Mouse (Mus musculus) intestine, postnatal 0 days (tissue): ENCODE results near the gene Myh1. TPM values are rescaled to one million over a fixed set of nuclear protein-coding genes. Genes with fewer than 3 reads are reported as not detected.

Experiments
- ATAC-seq: fragments of 200-750 bp; cut with Nextera tagmentation; 2 replicates; pipeline ENCODE4 v1.8.0; 2017; ENCODE audit warnings: mild to moderate bottlenecking, moderate TSS enrichment, moderate library complexity
- H3K27ac ChIP-seq: fragments of 300-500 bp; sonication (generic); 2 replicates; pipeline ENCODE4 v1.5.1; 2014; ENCODE audit warnings: mild to moderate bottlenecking, low read depth, low read length, moderate library complexity
- H3K27me3 ChIP-seq: fragments of 300-500 bp; sonication (generic); replicated peaks from 2 replicates; pipeline ENCODE4 v1.6.1; 2014; ENCODE audit warnings: low read length, mixed read lengths; ENCODE audit not compliant: control insufficient read depth, insufficient read depth
- H3K36me3 ChIP-seq: fragments of 300-500 bp; sonication (generic); 2 replicates; pipeline ENCODE4 v1.6.1; 2014; ENCODE audit warnings: mild to moderate bottlenecking, moderate library complexity; ENCODE audit not compliant: control insufficient read depth, insufficient read depth
- H3K4me1 ChIP-seq: fragments of 300-500 bp; sonication (generic); replicated peaks from 2 replicates; pipeline ENCODE4 v1.6.1; 2014; ENCODE audit warnings: antibody characterized with exemption, low read length, mixed read lengths; ENCODE audit not compliant: control insufficient read depth, insufficient read depth
- H3K4me2 ChIP-seq: fragments of 300-500 bp; sonication (generic); replicated peaks from 2 replicates; pipeline ENCODE4 v1.6.1; 2014; ENCODE audit warnings: low read depth, mild to moderate bottlenecking, moderate library complexity
- H3K4me3 ChIP-seq: fragments of 300-500 bp; sonication (generic); 2 replicates; pipeline ENCODE4 v1.5.1; 2014; ENCODE audit warnings: low read depth, low read length
- H3K9ac ChIP-seq: fragments of 300-500 bp; sonication (generic); 2 replicates; pipeline ENCODE4 v1.6.1; 2014; ENCODE audit warnings: mild to moderate bottlenecking, low read depth, low read length
- H3K9me3 ChIP-seq: fragments of 300-500 bp; sonication (generic); 2 replicates; pipeline ENCODE4 v1.6.1; 2016; ENCODE audit warnings: mixed run types; ENCODE audit not compliant: control insufficient read depth
- CTCF ChIP-seq: sonication (generic); IDR thresholded peaks from 2 replicates; pipeline ENCODE4 v1.5.1; 2016; ENCODE audit warnings: low read depth, mild to moderate bottlenecking, control low read depth, antibody characterized with exemption, moderate library complexity
- WGBS: fragments of 180-500 bp; shearing (Covaris S2); extraction: QIAGEN DNeasy Blood & Tissue Kit; methylation state at CpG from one replicate; pipeline ENCODE4 v1.1.7; 2014; 5-methylcytosine and 5-hydroxymethylcytosine counted together
- polyA plus RNA-seq: library from polyadenylated mRNA; unstranded; fragments of >200 nt; fragmentation: Nextera tagmentation; extraction: Ambion mirVana; gene quantifications from 2 replicates; pipeline ENCODE4 v1.2.1, GENCODE M21; 2015

Gene Myh1
- polyA plus RNA-seq, 1 experiment from 2014 or later, result 0.03 TPM

DNA sequence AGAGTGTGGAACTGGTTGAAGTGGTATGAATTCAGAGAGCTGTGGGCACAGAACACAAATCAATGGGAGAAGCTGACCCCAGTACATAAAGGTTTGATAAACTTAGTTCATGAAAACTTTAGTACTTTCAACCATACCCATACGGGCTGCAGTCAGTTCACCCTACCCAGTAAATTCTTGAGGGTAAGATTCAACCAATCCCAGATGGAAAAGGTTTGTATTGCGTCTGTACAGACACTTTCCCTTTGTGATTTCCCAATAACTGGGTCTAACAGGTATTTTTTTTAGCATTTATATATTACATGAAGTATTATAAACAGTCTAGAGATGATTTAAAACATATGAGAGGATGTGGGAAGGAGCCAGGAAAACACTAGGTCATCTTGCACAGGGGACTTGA, 44.2 kb upstream of the Myh1 start:
- WGBS, result 83% methylated on average over 2 of the region's 2 CpGs
- ATAC-seq, result no peak
- no peaks in the 10 kb centered on the region for H3K9me3 ChIP-seq
- TF ChIP-seq CTCF, result no peak
- no peaks in the 10 kb centered on the region for H3K4me1 ChIP-seq
- no peak overlapping the region for H3K4me2 ChIP-seq
- no peaks in the 10 kb centered on the region for H3K36me3 ChIP-seq
- H3K27me3 ChIP-seq, result no peaks in the 10 kb centered on the region
- H3K4me3 ChIP-seq, result no peak overlapping the region
- no peak overlapping the region for H3K27ac ChIP-seq
- no peak overlapping the region for H3K9ac ChIP-seq

DNA sequence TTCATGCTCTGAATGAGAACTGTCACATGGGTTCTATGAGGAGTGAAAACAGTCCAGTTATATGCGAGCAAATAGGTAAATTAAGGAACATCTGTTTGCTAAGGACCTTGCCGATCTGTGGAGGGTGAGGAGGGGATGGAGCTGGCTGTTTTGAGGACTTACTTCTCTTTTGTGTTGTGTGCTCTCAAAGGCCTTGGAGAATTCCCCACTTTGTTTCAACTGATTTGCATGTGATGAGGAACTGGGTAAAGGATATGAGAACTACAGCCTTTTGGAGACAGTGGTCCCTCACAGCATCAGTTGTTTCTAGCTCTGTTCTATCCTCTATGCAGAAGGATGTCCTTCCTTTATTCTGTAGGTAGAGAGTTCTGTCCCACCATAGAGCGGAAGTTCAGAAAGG, 39.7 kb upstream of the Myh1 start:
- WGBS, result 91% methylated on average over 3 of the region's 3 CpGs

DNA sequence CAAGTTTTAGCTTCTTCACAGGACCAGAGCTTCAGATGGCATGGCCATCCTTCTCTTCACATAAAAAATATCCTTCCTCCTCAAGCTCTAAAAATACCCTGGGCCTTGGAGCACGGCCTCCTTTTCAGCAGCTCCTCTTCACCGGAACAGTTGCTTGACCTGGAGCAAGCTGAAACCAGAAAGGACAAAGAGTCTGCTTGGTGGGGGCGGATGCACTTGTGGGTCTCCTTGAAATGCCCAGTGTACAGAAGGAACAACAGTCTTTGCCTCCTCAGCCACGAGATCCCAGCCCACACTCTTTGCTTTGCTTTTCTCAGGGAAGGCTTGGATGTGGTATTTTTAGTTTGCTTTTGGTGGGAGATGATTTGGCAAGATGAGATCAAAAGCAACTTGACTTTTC, 36.2 kb upstream of the Myh1 start:
- H3K9me3 ChIP-seq, result no peaks in the 10 kb centered on the region
- no peak for ATAC-seq
- no peak for TF ChIP-seq CTCF
- no peak overlapping the region for H3K27ac ChIP-seq
- 76% methylated on average over 4 of the region's 4 CpGs for WGBS
- H3K4me1 ChIP-seq, result no peaks in the 10 kb centered on the region
- no peaks in the 10 kb centered on the region for H3K27me3 ChIP-seq
- H3K9ac ChIP-seq, result no peak overlapping the region
- H3K4me3 ChIP-seq, result no peak overlapping the region
- no peak overlapping the region for H3K4me2 ChIP-seq
- no peaks in the 10 kb centered on the region for H3K36me3 ChIP-seq

More for the DNA sequence above, 39.7 kb upstream of the Myh1 start:
- no peaks in the 10 kb centered on the region for H3K9me3 ChIP-seq
- no peak overlapping the region for H3K4me3 ChIP-seq
- no peaks in the 10 kb centered on the region for H3K27me3 ChIP-seq
- no peak overlapping the region for H3K9ac ChIP-seq
- ATAC-seq, result no peak
- no peaks in the 10 kb centered on the region for H3K36me3 ChIP-seq
- no peaks in the 10 kb centered on the region for H3K4me1 ChIP-seq
- H3K27ac ChIP-seq, result no peak overlapping the region
- H3K4me2 ChIP-seq, result no peak overlapping the region
- TF ChIP-seq CTCF, result no peak

DNA sequence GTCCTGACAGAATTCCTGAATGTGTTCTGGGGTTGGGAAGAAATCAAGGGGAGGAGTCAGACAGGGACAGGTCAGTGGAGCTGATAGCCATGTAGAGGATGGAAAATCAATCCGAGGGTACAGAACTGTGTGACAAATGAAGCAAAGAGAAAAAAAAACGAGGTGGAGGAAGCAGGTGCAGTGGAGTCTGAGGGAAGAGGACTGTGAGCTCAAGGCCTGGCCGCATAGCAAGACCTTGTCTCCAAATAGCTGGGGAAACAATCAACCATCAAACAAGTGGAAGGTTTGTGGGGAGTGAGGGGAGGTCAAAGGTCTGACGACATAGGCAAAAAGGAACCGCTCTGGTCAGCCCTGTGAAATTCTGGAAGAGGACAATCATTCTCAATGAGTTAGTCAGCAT, 35.0 kb upstream of the Myh1 start:
- ATAC-seq, result no peak
- Histone ChIP-seq H3K36me3 (no peaks in the 10 kb centered on the region), H3K4me2 (no peak overlapping the region), H3K4me3 (no peak overlapping the region), H3K27me3 (no peaks in the 10 kb centered on the region), H3K4me1 (no peaks in the 10 kb centered on the region), H3K27ac (no peak overlapping the region), H3K9me3 (no peaks in the 10 kb centered on the region), H3K9ac (no peak overlapping the region)
- WGBS, result 54% methylated on average over 5 of the region's 5 CpGs
- TF ChIP-seq CTCF, result no peak

DNA sequence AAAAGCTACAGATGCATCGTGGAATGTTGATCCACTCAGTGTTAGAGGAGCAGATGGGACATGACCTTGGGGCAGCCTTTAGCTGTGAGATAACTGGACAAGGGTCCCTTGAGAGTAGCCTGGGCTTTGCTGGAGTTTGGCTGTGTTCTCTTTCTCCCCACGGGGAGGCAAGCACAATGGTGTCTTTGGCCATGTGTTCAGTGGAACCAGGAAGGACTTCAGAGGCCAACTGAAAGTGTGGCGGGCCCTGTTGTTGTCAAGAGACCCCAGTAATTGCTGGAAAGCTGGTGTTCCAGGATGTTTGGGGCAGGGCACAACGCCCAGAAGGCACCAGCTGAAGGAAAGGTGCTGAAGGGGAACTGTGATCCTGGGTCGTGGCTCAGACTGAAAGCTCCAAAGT, 30.6 kb upstream of the Myh1 start:
- Histone ChIP-seq H3K4me3 (no peak overlapping the region), H3K9ac (no peak overlapping the region), H3K36me3 (no peaks in the 10 kb centered on the region), H3K4me2 (no peak overlapping the region), H3K27me3 (no peaks in the 10 kb centered on the region), H3K27ac (no peak overlapping the region), H3K9me3 (no peaks in the 10 kb centered on the region), H3K4me1 (no peaks in the 10 kb centered on the region)
- TF ChIP-seq CTCF, result no peak
- no peak for ATAC-seq
- 58% methylated on average over 5 of the region's 5 CpGs for WGBS

DNA sequence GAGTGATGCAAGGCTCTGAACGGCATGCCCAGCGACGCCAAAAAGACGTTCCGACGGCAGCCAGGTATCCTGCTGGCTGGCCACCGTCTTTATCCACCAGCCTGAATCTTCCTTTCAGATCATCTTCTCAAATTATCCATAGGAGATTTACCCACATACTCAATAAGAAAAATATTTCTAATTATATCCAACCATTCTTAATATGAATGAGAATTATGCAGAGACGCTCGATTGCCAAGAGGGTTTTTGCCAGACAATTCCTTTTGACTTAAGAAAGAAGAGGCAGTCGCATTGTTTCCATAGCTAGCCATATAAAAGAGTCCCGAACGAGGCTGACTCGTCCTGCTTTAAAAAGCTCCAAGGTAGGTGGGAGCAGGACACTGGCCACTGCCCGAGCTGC, 29.1 kb upstream of the Myh1 start, which contains the start of gene Myh2:
TSS of gene Myh2 (plus strand) at position 301 of the 400 bp plus-strand sequence.
- Histone ChIP-seq H3K4me2 (no peak within 1 kb of the TSS), H3K36me3 (no peaks in the 10 kb centered on the region), H3K4me3 (no peak within 1 kb of the TSS), H3K9me3 (no peaks in the 10 kb centered on the region), H3K9ac (no peak within 1 kb of the TSS), H3K27me3 (no peaks in the 10 kb centered on the region), H3K27ac (no peak within 1 kb of the TSS), H3K4me1 (no peaks in the 10 kb centered on the region)
- no peak for TF ChIP-seq CTCF
- WGBS, result 82% methylated on average over 14 of the region's 14 CpGs
- ATAC-seq, result no peak

DNA sequence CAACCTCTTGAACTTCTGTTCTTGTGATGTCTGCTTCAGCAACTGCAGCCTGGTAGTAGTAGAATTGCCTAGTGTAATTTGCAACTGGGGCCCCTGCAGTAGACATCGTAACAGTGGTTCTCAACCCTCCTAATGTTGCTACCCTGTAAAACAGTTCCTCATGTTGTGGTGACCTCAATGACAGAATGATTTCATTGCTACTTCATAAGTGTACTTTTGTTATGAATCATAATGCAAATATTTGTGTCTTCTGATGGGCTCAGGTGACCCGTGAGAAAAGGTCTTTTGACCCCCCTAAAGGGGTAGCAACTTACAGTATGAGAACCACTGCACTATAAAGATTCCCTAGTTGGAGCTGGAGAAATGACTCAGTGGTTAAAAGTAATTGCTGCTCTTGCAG, 27.4 kb upstream of the Myh1 start:
- H3K9ac ChIP-seq, result no peak overlapping the region
- no peak for ATAC-seq
- H3K27me3 ChIP-seq, result no peaks in the 10 kb centered on the region
- no peak for TF ChIP-seq CTCF
- H3K4me3 ChIP-seq, result no peak overlapping the region
- no peaks in the 10 kb centered on the region for H3K36me3 ChIP-seq
- no peak overlapping the region for H3K27ac ChIP-seq
- H3K9me3 ChIP-seq, result no peaks in the 10 kb centered on the region
- 61% methylated on average over 2 of the region's 2 CpGs for WGBS
- H3K4me2 ChIP-seq, result no peak overlapping the region
- no peaks in the 10 kb centered on the region for H3K4me1 ChIP-seq
